Mouse (Mus musculus): ENCODE measurements at regions not wholly inside any gene's neighbourhood (a gene's known extent, or its start where the extent isn't known, plus 50 kb on each side); places are given as distances from the start of the nearest gene placed in this dataset.
"Not testable (repeated sequence)": the region's sequence is repeated elsewhere in the genome, so short reads cannot be mapped to it uniquely, and the experiment has no call there.

DNA sequence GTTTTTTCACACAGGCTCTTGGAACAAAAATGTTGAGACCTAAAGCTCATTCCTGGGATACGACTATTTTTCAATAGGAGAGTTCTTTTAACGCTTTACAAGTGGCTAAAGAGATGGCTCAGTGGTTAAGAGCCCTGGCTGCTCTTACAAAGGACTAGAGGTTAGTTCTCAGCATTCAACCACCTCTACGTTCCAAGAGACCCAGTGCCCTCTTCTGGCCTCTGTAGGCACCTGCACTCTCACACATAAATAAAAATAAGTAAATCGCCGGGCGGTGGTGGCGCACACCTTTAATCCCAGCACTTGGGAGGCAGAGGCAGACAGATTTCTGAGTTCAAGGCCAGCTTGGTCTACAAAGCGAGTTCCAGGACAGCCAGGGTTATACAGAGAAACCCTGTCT lies 70.5 kb upstream of the Rad23b start:
- not testable (repeated sequence) for TF ChIP-seq CTCF, EP300 (IDR thresholded peaks at IDR 0.05; ENCODE audit: low read depth)

Measured in liver, postnatal 0 days (tissue).